Mouse (Mus musculus): ENCODE measurements around the gene Commd3. TPM values are rescaled to one million over a fixed set of nuclear protein-coding genes. Genes with fewer than 3 reads are reported as not detected.

The Commd3 gene
- total RNA-seq, 2 experiments from 2014 or later: 117 to 119 TPM

- DNase-seq (ENCODE audit: low spot score in 2 of 2): no peak
Measured at GRCm38 (mm10) chr2:18718521-18718920, 46.3 kb downstream of the Commd3 start.

DNA sequence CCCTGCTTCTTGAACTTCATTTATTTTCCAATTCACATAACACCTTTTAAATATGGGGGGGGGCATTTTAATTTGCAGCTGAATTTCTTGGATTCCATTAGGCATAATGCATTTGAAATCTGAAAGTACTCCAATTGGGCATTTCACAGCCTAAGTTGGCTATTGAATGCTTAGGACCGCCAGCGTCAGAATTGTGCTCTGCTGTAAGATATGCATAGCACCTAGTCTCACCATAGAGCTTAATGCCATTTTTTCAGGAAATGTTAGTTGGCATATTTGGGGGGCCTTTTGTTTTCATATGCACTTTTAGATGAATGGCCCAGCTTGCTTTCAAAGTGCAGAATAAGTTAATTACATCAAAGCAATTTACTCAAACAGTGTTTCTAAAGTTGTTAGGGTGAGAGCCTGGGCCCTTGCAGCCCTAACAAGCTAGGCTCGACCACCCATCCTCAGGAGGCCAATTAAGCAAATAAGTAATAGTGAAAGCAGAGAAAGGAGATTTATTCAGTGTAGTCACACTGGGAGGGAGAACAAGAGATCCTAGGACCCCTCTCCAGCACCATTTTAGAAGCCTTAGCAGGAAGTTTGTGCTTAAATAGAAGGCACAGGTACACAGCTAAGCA lies 50.1 kb downstream of the Commd3 start:
- DNase-seq (ENCODE audit: low spot score in 2 of 2): no peak

DNA sequence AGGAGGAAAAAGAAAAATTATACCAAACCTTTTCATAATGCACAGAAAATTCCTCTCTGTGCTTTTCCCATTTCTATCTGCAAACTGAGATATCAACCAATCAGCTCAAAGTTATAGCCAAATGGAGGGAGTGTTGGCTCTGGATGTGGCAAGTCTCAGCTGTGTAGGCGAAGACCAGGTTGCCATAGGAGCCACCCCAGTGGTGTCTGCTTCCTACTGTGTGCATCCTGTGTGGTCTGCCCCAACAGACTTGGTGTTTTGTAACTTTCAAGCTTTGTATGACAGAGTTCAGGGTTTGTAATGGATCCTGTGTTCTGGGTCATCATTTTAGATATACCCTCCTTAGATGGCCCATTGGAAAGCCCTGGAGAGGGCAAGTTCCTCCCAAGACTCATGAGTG lies 52.3 kb downstream of the Commd3 start:
- DNase-seq (ENCODE audit: low spot score in 2 of 2): no peak

Other genes with a start within 250 kb of the Commd3 start
- 10 to 100 TPM; 25.3 to 29.2 TPM for gene Bmi1, start 4.6 kb downstream of the Commd3 start, total RNA-seq (2021)
- gene Spag6, start 21.6 kb downstream of the Commd3 start, total RNA-seq (2021): 1 to 10 TPM in 1 of 2 experiments, under 1 TPM in 1; 0.39 to 1.1 TPM